Mouse (Mus musculus): ENCODE measurements at regions not wholly inside any gene's neighbourhood (a gene's known extent, or its start where the extent isn't known, plus 50 kb on each side); places are given as distances from the start of the nearest gene placed in this dataset.

DNA sequence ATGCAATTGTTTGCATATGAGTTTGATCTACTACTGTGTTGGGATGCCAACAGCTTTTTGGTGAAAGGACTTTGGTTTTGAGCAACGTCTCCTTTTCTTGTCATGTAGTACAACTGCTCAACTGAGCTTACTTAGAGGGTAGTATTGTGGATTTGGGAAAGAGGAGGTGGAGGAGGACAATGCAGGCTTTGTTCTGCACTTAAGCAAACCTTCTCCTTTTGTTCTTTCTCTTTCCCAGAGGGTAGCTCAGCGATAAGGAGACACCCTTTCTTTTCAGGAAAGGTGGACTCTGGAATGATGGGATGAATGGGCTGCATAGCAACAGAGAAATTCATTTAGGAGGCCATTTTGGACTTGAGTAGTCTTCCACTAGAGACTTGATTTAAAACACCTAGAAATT lies 288.6 kb upstream of the S100g start:
- no peak for TF ChIP-seq CTCF (IDR thresholded peaks at IDR 0.05; ENCODE audit: low read depth, low read length)
- TF ChIP-seq POLR2A (IDR thresholded peaks at IDR 0.05; ENCODE audit: extremely low read depth, insufficient read depth, low read length), result no peak

All from liver, adult 2 months (tissue).